Mouse (Mus musculus) A20 (cell line): ENCODE measurements around the gene Foxred1.

ENCODE experiments used
- DNase-seq: peaks from one replicate; pipeline ENCODE4 v3.0.0-alpha.2; 2011; ENCODE audit warnings: low read depth, low spot score

The Foxred1 gene

DNA sequence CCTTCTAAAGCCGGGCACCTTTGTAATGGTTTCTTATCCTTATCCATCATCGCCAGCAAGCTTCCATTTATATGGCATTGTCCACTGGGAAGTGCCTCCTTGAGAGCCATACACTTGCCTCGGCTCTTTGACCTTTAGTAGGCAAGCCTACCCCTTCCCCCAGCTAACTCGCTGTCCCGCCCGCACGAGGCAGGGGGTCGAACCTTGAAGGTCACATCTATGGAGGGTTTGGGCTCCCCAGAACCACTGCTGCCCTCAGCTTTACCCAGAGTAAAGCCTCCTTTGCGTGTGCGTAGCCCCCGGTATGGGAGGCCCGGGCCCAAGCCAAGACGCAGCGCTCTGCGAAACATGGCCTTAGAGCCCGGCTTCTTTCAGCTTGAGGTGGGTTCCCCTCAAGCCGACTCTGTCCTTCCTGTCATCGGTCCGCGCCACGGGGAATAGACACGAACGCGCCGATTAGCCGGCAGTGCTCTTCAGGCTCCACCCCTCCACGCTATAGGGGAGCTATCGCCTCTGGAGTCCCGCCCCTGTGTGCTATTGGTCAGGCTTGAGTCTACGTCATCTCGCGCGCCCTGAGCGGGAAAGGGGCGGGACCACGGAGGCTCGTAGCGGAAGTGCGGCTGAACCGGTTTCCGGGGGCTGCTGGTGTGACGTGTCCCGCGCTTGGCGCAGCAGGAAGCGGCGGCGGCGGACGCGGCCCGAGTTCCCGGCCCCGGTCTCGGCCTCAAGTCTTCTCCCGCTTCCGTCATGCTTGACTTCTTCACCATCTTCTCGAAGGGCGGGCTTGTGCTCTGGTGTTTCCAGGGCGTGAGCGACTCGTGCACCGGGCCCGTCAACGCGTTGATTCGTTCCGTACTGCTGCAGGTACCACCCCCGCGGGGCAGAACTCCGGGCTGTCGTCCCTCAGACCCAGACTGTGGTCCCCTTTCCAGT, at the start of gene Foxred1:
Gene Foxred1 (minus strand): TSS at position 514 of the 933 bp plus-strand sequence.
- peak; percentile 99 for DNase-seq

DNA sequence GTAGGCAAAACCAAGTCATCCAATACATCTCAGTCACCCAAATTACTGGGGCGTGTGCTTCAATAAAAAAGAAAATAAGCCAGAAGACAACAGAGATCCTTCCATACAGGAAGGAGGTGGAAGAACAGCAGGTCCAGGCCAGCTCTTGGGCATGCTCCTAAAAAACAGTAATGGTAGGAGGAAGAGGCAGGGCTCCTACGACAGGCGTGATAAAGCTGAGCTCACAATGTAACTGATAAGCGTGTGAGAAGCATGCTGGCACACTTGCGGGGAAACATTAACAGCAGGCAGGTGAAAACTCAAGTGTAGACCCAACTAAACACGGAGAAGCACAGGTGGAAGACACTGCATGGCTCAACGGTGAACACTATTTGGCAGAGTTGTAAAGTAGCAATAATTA, 46.5 kb upstream of the Foxred1 start:
- no peak for DNase-seq

DNA sequence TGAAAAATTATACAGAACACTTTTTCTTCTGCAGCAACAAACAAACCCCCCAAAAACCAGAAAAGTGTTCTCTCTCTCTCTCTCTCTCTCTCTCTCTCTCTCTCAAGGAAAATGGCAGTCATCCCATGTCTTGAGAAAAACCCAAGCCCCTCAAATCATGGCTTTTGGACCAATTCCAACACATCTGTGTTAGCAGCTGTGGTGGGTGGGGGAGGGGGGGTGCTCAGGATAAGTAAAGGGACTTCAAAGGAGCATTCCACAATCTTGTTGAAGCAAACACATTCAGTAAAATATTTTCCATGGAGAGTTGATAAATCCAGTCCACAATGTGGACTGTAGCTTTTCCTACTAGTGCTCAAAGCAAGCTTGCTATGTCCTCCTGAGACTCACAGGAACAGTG, 38.6 kb upstream of the Foxred1 start:
- DNase-seq: no peak

DNA sequence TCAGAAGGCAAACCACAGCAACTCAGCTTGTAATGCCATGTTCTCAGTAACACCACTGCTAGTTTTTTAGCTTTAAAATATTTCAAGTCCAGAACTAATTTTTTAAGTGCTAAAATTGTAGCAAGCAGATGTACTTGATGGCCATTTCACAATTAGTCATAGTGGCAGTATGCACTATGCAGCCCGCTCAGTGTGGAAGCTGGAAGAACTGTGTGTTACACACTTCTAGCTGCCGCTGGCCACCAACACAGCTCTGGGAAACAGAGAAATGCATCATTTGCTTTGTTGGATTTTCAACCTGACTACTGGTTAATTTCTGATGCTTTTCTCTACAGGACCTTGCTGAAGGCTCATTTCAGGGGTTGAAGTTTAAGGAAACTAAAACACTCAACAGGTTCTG, 36.5 kb upstream of the Foxred1 start:
- DNase-seq: peak; percentile 41

GRCm38 (mm10) chr9:35239734-35240133, 28.9 kb upstream of the Foxred1 start:
- peak; percentile 23 for DNase-seq

DNA sequence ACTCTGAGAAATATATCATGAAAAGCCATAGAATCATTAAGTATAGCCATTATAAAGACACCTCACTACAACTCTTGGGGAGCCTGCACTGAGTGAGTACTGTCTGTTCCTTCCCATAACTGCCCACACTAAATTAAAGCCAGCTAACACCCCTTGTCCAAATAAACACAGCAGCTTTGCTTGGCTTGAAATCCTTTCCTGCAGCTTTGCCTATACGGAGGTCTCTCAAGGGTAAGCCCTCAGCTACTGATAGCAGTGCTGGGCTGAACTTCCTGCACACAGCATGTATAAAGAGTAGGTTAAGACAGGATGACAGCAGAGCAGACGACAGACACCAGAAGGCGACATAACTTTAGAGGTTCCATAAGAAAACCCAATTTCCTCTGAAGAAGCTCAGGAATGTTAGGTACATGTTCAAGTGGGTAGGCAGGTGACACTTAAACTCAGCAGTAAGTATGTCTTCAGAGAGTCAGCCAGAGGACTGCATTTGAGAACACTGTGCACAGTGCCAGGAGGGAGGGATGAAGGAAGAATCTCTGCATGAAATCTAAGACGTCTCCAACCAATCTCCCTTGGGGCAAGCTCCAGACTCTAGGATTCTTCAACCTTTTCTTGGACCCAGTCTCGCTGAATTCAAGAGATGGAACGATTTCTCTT, 28.2 kb upstream of the Foxred1 start:
- no peak for DNase-seq

GRCm38 (mm10) chr9:35238371-35238770, 27.5 kb upstream of the Foxred1 start:
- DNase-seq: no peak

GRCm38 (mm10) chr9:35235996-35236395, 25.1 kb upstream of the Foxred1 start:
- no peak for DNase-seq

GRCm38 (mm10) chr9:35228671-35229070, 17.8 kb upstream of the Foxred1 start:
- DNase-seq: no peak

GRCm38 (mm10) chr9:35223466-35223865, 12.6 kb upstream of the Foxred1 start:
- no peak for DNase-seq

GRCm38 (mm10) chr9:35217963-35218362, 7.1 kb upstream of the Foxred1 start:
- no peak for DNase-seq

DNA sequence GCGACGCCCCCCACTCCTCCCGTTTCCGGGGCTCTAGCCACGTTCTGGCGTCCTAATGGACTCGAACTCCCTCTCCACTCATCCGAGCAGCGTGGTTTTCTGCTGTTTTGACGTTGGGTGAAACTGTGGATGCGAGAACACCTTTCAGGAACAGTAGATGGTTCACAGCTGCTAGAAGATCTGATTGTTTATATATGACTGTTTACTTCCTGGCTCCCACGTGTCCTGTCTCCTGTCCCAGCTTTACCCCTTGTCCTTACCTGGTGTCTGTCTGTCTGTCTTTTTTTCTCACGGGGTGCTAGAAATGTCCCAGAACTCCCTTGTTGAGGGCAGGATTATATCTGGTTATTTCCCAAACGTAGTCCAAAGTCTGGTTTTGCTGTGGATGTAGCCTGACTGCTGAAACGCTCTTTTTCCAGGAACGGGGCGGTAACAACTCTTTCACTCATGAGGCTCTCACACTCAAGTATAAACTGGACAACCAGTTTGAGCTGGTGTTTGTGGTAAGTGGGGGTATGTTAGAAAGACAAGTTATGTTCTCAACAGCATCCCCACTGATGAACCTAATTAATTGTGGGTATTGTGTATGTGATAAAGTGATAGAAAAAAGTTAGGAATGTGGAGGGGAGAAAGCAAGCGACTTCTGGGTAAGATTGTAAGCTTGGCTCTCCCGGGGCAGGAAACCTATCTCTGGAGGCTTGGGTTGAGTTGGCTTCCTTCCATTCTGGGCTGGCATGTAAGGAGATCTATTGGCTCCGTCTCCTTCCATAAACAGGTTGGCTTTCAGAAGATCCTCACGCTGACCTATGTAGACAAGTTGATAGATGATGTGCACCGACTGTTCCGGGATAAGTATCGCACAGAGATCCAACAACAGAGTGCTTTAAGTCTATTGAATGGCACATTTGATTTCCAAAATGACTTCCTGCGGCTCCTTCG, 987 bp upstream of the Foxred1 start:
- DNase-seq: no peak

GRCm38 (mm10) chr9:35204421-35204820, 6.4 kb downstream of the Foxred1 start:
- no peak for DNase-seq

DNA sequence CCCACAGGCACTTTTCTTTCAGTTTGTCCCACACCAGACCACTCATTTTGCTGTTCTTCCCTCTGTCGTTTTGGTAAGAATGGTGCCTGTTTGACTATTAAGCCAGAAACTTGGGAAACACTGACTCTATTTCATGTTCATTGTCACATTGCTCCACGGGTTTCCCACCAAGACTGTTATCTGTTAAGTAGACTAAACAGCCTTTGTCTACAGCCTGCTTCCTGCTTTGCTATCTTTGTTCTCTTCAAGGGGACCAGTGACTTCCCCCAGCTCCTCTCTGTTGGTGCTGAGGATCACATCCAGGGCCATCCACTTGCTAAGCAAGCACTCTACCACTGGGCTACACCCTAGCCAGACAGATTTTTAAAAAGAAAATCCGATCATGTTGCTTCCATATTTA, 7.3 kb downstream of the Foxred1 start:
- DNase-seq: no peak

GRCm38 (mm10) chr9:35200529-35201060, 10.3 kb downstream of the Foxred1 start:
- peak; percentile 17 for DNase-seq

- DNase-seq: peak; percentile 87
Observed at GRCm38 (mm10) chr9:35199772-35200471, 10.9 kb downstream of the Foxred1 start, which contains the start of the genes Srpr and Tirap. Srpr (plus strand) TSS chr9:35200175. Tirap (minus strand) TSS chr9:35200291.

GRCm38 (mm10) chr9:35198945-35199771, 11.7 kb downstream of the Foxred1 start:
- peak; percentile 70 for DNase-seq

DNA sequence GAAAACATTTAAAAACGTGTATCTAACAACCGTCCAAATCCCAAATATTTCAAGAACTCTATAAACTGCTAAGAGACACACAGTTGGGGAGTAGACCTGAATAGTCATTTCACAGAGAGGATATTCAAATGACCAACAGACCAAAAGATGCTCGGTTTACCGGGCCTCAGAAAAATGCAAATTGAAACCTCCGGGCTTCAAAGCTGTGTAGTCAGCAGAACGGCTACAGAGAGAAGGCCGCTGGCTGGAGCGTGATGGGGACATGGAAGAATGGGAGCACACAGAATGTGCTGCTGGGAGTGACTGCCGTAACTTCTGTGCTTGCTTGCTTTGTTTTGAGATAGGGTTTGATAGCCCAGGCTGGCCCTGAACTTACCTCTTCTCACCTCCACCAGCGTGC, 12.5 kb downstream of the Foxred1 start:
- peak; percentile 77 for DNase-seq

- no peak for DNase-seq
Observed at GRCm38 (mm10) chr9:35197625-35198024, 13.2 kb downstream of the Foxred1 start.

GRCm38 (mm10) chr9:35194048-35194447, 16.8 kb downstream of the Foxred1 start:
- DNase-seq: no peak
